Mouse (Mus musculus) embryo, embryonic 9.5 days (tissue): Measurements from ENCODE around the gene Kdm1b.

Experiments used
- DNase-seq: peaks from one replicate; pipeline ENCODE4 v3.0.0-alpha.2; 2017; ENCODE audit errors: extremely low spot score

Kdm1b gene

DNA sequence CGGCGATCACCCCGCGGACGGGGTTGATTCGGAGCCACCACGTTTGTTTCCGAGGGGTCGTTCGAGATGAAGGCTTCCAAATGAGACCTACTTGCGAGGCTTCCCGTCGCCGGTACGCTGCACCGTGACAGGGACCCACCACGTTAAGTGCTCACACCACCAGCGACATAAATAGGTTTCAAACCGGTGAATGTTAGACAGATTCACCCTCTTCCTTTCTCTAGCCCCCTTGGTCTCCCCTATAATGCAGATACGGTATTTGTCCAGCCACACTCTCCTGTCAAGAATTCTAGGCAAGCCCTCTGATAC, 63.2 kb downstream of the Kdm1b start:
- DNase-seq, result no peak

DNA sequence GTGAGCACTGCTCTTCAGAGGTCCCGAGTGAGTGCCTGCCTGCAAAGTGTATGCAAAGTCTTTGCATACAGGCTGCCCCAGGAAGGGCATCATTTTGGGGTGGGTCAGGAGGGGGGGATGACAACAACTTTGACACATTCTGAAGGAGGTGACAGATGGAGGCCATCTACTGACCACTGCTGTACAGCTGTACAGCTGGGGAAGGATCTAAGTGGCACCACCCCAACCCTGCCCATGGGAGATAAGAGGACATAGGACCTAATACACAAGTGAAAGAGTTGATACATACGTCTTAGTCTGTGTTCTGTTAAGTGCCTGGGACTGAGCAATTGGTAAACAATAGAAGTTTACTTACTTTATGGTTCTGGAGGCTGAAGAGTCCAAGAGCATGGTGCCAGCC, 65.9 kb downstream of the Kdm1b start:
- no peak for DNase-seq

DNA sequence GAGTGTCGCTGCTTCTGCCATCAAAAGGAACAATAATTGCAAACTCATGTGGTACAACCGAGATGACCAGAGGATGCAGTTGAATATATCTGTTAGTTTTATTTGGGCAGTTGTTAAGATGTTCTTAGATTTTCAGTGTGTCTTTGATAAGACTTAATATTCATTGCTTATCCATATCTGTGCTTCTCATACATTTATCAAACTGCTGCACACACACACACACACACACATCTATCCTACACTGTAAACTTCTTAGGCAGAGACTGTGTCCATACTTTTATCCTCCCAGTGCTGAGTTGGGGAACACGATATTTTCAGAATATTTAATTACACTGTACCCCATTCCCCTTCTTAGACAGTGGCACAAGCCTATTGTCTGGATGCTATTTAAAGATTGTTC, 67.9 kb downstream of the Kdm1b start:
- DNase-seq, result no peak

DNA sequence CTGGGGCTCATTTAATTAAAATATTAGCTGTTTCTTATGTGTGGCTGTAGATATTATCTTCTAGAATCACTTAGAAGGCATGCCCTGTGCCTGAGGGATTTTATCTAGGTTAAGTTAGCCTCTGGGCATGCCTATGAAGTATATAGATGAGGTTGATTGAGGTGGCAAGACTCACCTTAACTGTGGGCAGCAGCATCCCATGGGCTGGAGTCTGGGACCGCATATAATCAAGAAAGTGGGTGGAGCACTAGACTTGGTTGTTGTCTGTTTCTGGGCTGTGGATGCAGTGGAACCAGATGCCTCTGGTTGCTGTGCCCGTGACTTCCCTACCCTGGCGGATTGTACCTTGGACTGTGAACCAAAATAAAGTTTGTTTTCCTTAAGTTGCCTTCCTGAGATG, 68.8 kb downstream of the Kdm1b start:
- DNase-seq, result no peak

DNA sequence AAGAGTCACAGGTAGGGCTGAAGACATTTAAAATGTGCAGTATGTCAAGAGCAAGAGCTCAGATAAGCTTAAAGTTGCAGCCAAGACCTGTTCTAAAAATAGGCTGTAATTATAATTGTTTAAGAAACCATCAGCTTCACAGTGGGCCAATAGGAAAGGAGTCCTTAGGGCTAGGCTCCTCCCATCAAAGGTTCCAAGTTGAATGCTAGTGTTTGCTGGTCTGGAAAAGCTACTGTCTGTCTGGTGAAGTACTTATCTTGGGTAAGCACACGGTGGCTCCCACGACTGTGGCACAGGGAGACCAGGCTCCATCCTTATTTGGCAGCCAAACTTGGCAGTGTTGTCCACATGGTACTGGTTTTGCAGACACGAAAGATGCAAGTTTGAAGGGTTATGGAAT, 69.6 kb downstream of the Kdm1b start:
- DNase-seq, result no peak

DNA sequence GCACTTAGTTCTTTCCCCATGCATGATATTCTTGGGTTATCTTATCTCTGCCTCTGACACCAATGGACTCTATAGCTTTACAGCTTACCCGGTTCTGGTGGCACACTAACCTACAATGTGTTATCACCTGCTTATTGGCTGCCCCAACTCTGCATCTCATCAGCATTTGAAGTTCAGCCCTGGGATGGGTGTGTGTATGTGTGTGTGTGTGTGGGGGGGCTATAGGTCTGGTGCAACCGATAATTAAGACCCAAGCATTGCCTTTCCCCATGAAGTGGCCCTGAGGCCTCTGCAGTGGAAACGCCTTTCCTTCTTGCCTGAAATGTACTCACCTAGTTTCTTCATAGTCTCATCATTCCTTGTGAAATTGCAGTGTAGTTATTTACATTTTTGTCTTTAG, 72.7 kb downstream of the Kdm1b start:
- DNase-seq, result no peak

DNA sequence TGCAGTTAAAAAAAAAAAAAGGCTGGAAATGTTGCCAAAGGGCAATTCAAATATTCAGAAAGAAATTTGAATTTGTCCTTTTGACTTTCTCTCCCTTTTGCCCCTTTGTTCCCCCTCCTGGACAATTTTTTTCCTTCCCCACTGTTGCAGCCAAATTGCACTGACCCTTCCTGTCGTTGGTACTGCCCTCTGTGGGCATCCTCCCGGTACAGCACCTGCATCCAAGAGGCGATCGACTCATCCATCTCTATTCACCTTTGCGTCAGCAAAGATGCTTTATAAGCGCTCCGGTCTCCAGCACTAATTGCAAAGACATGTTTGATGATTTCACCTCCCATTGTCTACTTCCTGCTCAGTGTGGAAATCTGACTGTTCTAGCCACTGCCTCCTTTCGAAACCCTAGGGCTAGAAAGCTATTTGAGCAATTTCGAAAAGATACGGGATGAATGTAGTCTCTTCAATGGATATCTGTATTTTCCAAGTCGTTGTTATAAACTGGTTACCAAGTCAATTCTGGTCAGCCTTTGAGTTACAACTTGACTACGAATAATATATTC, 78.1 kb downstream of the Kdm1b start:
- no peak for DNase-seq

DNA sequence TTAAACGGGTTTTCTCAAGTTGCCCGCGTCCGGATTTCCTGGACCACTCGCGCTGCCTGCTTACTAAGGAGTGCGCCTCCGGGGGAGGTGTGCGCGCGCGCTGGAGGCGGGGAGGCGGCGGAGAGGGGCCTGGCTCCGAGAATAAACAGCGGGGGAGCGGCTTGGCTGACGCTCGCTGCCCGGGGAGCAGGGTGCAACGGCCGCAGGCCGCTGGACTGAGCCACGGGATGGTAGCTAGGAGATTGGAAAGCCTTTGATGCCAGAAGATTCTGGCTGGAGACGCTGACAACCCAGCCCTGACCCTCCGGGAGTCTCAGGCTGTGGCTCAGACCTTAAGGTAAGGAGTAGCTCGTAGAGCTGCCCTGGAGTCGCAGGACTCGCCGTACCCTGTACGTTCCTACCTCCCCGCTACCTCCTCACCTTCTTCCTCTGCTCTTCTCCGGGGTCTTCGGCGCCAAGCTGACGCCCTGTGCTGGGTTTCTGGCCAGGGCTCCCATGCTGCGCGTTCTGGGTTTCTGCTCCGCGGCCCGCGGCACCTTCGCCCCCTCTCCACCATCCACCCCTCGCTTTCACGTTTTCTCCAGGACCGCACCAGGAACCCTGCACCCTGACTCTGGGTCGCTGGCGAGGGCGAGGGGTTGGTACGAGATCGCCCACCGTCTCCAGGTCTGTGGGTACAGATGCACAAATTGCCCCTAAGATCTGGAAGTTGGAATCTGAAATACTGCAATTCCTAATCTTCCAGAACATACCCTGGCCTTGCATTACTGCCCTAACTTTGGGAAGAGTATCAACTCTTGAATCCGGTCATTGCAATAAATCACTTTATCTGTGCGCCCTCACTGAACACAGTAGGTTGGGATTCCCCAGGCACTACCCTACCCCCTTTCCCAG, 79.5 kb downstream of the Kdm1b start, which contains the start of gene Rnf144b:
TSS of gene Rnf144b (plus strand) at position 120 of the 894 bp plus-strand sequence.
- peak; percentile 60 for DNase-seq

DNA sequence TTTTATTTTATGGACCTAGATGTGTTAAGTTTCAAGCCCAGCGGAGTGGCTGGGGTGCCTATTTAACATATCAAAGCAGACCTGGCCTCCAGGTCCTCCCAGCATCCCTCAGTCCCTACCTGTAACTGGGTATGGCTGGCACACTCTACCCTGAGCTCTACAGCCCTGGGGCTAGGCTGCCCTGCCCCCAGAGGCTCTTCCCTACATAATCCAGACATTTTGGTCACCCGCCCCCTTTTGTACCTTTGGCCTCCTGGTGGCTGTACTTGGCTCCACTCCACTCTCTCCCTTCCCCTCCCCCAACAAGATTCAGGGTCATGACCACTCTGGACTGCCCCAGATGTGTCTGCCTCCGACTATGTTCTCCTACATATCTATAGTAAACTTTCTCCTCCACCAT, 81.2 kb downstream of the Kdm1b start:
- no peak for DNase-seq

DNA sequence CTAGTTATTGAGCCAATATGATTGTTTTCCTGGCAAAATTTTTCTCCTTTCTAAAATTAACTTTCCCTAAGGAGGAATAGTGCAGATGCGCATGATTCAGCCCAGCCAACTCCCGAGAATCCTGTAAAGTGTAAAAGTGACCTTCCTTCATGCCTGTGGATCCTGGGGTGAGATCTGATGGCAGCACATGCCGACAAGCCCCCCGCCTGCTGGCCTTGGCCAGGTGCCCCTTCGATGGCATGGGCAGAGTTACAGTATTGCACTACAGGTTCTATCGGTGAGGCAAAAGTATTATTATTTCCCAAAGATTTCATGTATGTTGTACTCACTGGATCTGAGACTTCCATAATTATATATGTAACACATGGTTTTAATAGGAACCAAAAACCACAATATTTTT, 81.7 kb downstream of the Kdm1b start:
- no peak for DNase-seq

DNA sequence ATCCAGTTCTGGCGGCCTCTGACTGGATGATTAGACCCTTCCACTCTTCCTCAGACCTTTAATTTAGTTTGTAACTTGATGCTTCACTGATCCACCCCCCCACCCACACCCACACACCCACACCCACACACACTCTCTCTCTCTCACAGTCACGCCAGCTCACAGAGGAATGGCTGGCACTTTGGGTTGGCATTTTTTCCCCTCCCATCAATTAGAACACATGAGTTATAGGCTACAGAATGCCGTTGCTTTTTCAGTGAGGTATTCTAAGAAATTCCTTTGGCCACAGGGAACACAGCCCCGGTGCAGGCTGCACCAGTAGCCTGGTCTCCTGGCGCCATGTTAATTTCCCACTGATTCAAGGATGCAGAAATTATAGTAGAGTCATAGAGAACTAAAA, 82.3 kb downstream of the Kdm1b start:
- no peak for DNase-seq

DNA sequence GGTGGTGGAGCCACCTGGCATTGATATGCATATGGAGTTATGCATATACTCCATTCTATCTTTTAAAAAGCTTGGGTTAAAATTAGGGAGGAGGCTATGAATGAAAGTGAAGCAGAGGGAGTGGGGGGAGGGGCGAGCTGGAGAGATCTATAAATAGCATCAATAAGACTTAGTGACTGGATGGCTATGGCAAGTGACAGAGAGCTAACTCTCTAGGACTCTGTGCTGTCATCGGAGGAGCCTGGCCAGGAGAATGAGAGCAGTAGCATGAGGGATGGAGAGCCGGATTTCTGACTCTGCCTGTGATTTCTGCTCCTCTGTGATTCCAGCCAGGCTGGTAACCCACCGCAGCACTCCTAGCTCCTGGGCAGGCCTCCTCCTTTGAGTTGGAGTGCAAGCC, 85.8 kb downstream of the Kdm1b start:
- no peak for DNase-seq

DNA sequence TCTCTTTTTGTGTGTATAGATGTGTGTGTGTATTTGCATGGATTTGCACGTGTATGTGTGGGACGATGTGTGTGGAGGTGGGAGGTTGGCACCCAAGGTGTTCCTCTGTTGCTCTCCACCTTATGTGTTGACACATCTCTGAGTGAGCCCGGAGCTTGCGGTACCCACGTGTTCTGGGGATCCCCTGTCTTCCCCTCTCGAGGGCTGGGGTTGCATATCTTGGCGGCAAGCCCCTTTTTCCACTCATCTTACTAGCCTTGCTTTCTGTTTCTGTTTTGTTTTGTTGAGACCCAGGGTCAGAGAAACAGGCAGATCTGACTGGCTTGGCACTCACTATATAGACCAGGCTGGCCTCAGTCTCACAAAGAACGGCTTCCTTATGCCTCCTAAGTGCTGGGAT, 89.8 kb downstream of the Kdm1b start:
- no peak for DNase-seq

DNA sequence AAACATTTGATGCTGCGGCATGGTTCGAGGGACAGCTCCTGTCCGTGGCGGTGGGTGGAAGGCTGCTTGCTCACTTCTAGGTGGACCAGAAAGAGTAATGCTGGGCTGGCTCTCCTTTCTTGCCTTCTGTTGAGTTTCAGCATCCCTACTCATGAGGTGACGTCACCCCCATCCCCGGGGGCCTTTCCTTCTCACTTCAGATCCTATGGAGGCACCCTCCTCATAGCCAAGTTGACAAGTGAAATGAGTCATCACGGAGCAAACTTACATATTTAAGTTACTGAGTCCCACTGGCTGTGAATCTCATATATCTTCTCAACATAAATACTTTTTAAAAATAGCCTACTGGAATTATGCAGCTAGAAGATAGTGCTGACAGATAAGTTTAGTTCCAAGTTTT, 91.5 kb downstream of the Kdm1b start:
- no peak for DNase-seq
